Mouse (Mus musculus): ENCODE results near the gene Sox13. TPM values are rescaled to one million over a fixed set of nuclear protein-coding genes. Genes with fewer than 3 reads are reported as not detected.

Sox13 gene
- total and polyA plus RNA-seq, 2 experiments from 2014 or later, result 3.3 to 13.1 TPM

- 0 out of 2 replicates have a peak, but pooled peaks cover 4% of the 10 kb centered on the region for H3K4me1 ChIP-seq (ENCODE audit: insufficient read depth, low read length)
- H3K9ac ChIP-seq (replicated peaks; ENCODE audit: low read length), result no peak overlapping the region
- H3K27me3 ChIP-seq (ENCODE audit: insufficient read depth, low read length), result no peaks in the 10 kb centered on the region
- H3K9me3 ChIP-seq (ENCODE audit: low read length), result no peaks in the 10 kb centered on the region
- ATAC-seq (no peak), DNase-seq (ENCODE audit: low spot score) (no peak)
- 50% methylated on average over 10 of the region's 10 CpGs for WGBS
- H3K4me3 ChIP-seq (ENCODE audit: low read length), result no peak overlapping the region
- H3K27ac ChIP-seq, result no peak overlapping the region
- H3K4me2 ChIP-seq (ENCODE audit: low read depth, low read length), result no peak overlapping the region
- no peaks in the 10 kb centered on the region for H3K36me3 ChIP-seq (ENCODE audit: insufficient read depth, low read length)
- TF ChIP-seq CTCF (IDR thresholded peaks at IDR 0.05; ENCODE audit: low read depth), result no peak
These were observed 48.4 kb downstream of the Sox13 start for GRCm38 (mm10) chr1:133375696-133376346.

- Histone ChIP-seq H3K4me2 (ENCODE audit: low read depth, low read length) (no peak overlapping the region), H3K9ac (replicated peaks; ENCODE audit: low read length) (no peak overlapping the region), H3K27me3 (ENCODE audit: insufficient read depth, low read length) (no peaks in the 10 kb centered on the region), H3K36me3 (ENCODE audit: insufficient read depth, low read length) (no peaks in the 10 kb centered on the region), H3K27ac (no peak overlapping the region), H3K4me1 (ENCODE audit: insufficient read depth, low read length) (peaks cover 7% of the 10 kb centered on the region; the same call in 1 of the 2 replicates), H3K9me3 (ENCODE audit: low read length) (no peaks in the 10 kb centered on the region), H3K4me3 (ENCODE audit: low read length) (no peak overlapping the region)
- WGBS, result 71% methylated on average over 8 of the region's 8 CpGs
- TF ChIP-seq CTCF (IDR thresholded peaks at IDR 0.05; ENCODE audit: low read depth), result no peak
- ATAC-seq (no peak), DNase-seq (ENCODE audit: low spot score) (no peak)
These were observed 52.1 kb downstream of the Sox13 start for GRCm38 (mm10) chr1:133372113-133372512.

GRCm38 (mm10) chr1:133371431-133371830 lies 52.7 kb downstream of the Sox13 start:
- no peak overlapping the region for H3K4me2 ChIP-seq (ENCODE audit: low read depth, low read length)
- peaks cover 8% of the 10 kb centered on the region for H3K4me1 ChIP-seq (ENCODE audit: insufficient read depth, low read length)
- TF ChIP-seq CTCF (IDR thresholded peaks at IDR 0.05; ENCODE audit: low read depth), result no peak
- ATAC-seq (no peak), DNase-seq (ENCODE audit: low spot score) (no peak)
- H3K27ac ChIP-seq, result no peak overlapping the region
- H3K9me3 ChIP-seq (ENCODE audit: low read length), result no peaks in the 10 kb centered on the region
- 82% methylated on average over 6 of the region's 6 CpGs for WGBS
- H3K9ac ChIP-seq (replicated peaks; ENCODE audit: low read length), result no peak overlapping the region
- H3K36me3 ChIP-seq (ENCODE audit: insufficient read depth, low read length), result no peaks in the 10 kb centered on the region
- no peaks in the 10 kb centered on the region for H3K27me3 ChIP-seq (ENCODE audit: insufficient read depth, low read length)
- no peak overlapping the region for H3K4me3 ChIP-seq (ENCODE audit: low read length)

GRCm38 (mm10) chr1:133370352-133370751 lies 53.8 kb downstream of the Sox13 start:
- peaks cover 8% of the 10 kb centered on the region for H3K4me1 ChIP-seq (ENCODE audit: insufficient read depth, low read length)
- no peak overlapping the region for H3K9ac ChIP-seq (replicated peaks; ENCODE audit: low read length)
- H3K9me3 ChIP-seq (ENCODE audit: low read length), result no peaks in the 10 kb centered on the region
- H3K4me2 ChIP-seq (ENCODE audit: low read depth, low read length), result no peak overlapping the region
- WGBS, result 56% methylated on average over 4 of the region's 4 CpGs
- ATAC-seq, result no peak
- no peaks in the 10 kb centered on the region for H3K27me3 ChIP-seq (ENCODE audit: insufficient read depth, low read length)
- no peak overlapping the region for H3K4me3 ChIP-seq (ENCODE audit: low read length)
- TF ChIP-seq CTCF (IDR thresholded peaks at IDR 0.05; ENCODE audit: low read depth), result no peak
- no peaks in the 10 kb centered on the region for H3K36me3 ChIP-seq (ENCODE audit: insufficient read depth, low read length)
- no peak for DNase-seq (ENCODE audit: low spot score)
- H3K27ac ChIP-seq, result no peak overlapping the region

GRCm38 (mm10) chr1:133368644-133369043 lies 55.5 kb downstream of the Sox13 start:
- no peak overlapping the region for H3K4me3 ChIP-seq (ENCODE audit: low read length)
- no peaks in the 10 kb centered on the region for H3K27me3 ChIP-seq (ENCODE audit: insufficient read depth, low read length)
- ATAC-seq, result no peak

GRCm38 (mm10) chr1:133367606-133368488 lies 56.3 kb downstream of the Sox13 start:
- 16% methylated on average over 11 of the region's 11 CpGs for WGBS
- H3K27me3 ChIP-seq (ENCODE audit: insufficient read depth, low read length), result no peaks in the 10 kb centered on the region
- TF ChIP-seq CTCF (IDR thresholded peaks at IDR 0.05; ENCODE audit: low read depth), result no peak
- no peaks in the 10 kb centered on the region for H3K9me3 ChIP-seq (ENCODE audit: low read length)
- no peak for ATAC-seq
- H3K9ac ChIP-seq (replicated peaks; ENCODE audit: low read length), result no peak overlapping the region
- no peak overlapping the region for H3K4me2 ChIP-seq (ENCODE audit: low read depth, low read length)
- H3K4me3 ChIP-seq (ENCODE audit: low read length), result no peak overlapping the region
- H3K36me3 ChIP-seq (ENCODE audit: insufficient read depth, low read length), result no peaks in the 10 kb centered on the region
- peak; percentile 42 for DNase-seq (ENCODE audit: low spot score)
- H3K4me1 ChIP-seq (ENCODE audit: insufficient read depth, low read length), result peaks cover 18% of the 10 kb centered on the region
- H3K27ac ChIP-seq, result peak overlapping the region; percentile 32

More at GRCm38 (mm10) chr1:133368644-133369043, 55.5 kb downstream of the Sox13 start:
- Histone ChIP-seq H3K9me3 (ENCODE audit: low read length) (no peaks in the 10 kb centered on the region), H3K4me2 (ENCODE audit: low read depth, low read length) (no peak overlapping the region), H3K9ac (replicated peaks; ENCODE audit: low read length) (no peak overlapping the region), H3K36me3 (ENCODE audit: insufficient read depth, low read length) (no peaks in the 10 kb centered on the region), H3K27ac (0 out of 2 replicates have a peak overlapping the region, but pooled peaks have one; percentile 32), H3K4me1 (ENCODE audit: insufficient read depth, low read length) (peaks cover 18% of the 10 kb centered on the region)
- 55% methylated on average over 10 of the region's 10 CpGs for WGBS
- DNase-seq (ENCODE audit: low spot score), result no peak
- TF ChIP-seq CTCF (IDR thresholded peaks at IDR 0.05; ENCODE audit: low read depth), result no peak
